Mouse (Mus musculus) stomach, embryonic 15.5 days (tissue): ENCODE data around the gene Cers6. TPM values are rescaled to one million over a fixed set of nuclear protein-coding genes. Genes with fewer than 3 reads are reported as not detected.

Experiments used
- ATAC-seq: fragments of 200-750 bp; cut with Nextera tagmentation; 2 replicates; pipeline ENCODE4 v1.8.0; 2017; ENCODE audit warnings: low read depth, moderate number of reproducible peaks, moderate TSS enrichment; ENCODE audit not compliant: insufficient read depth, low FRiP score
- H3K27ac ChIP-seq: fragments of 300-500 bp; sonication (generic); 2 replicates; pipeline ENCODE4 v1.5.1; 2015; ENCODE audit warnings: mild to moderate bottlenecking, inconsistent platforms
- H3K27me3 ChIP-seq: fragments of 300-500 bp; sonication (generic); replicated peaks from 2 replicates; pipeline ENCODE4 v1.6.1; 2015; ENCODE audit warnings: inconsistent platforms
- H3K36me3 ChIP-seq: fragments of 300-500 bp; sonication (generic); 2 replicates; pipeline ENCODE4 v1.6.1; 2015; ENCODE audit warnings: inconsistent platforms
- H3K4me1 ChIP-seq: fragments of 300-500 bp; sonication (generic); 2 replicates; pipeline ENCODE4 v1.6.1; 2015; ENCODE audit warnings: inconsistent platforms
- H3K4me2 ChIP-seq: fragments of 300-500 bp; sonication (generic); 2 replicates; pipeline ENCODE4 v1.6.1; 2015; ENCODE audit warnings: mild to moderate bottlenecking, inconsistent platforms
- H3K4me3 ChIP-seq: fragments of 300-500 bp; sonication (generic); replicated peaks from 2 replicates; pipeline ENCODE4 v1.5.1; 2015; ENCODE audit warnings: inconsistent platforms
- H3K9ac ChIP-seq: fragments of 300-500 bp; sonication (generic); 2 replicates; pipeline ENCODE4 v1.6.1; 2015; ENCODE audit warnings: inconsistent platforms
- H3K9me3 ChIP-seq: fragments of 300-500 bp; sonication (generic); 2 replicates; pipeline ENCODE4 v1.6.1; 2016; ENCODE audit warnings: inconsistent platforms
- WGBS: fragments of 180-500 bp; shearing (Covaris S2); methylation state at CpG from one replicate; pipeline ENCODE4 v1.1.7; 2015; 5-methylcytosine and 5-hydroxymethylcytosine counted together
- polyA plus RNA-seq: library from polyadenylated mRNA; unstranded; fragments of >200 nt; fragmentation: Nextera tagmentation; extraction: Ambion mirVana; gene quantifications from 2 replicates; pipeline ENCODE4 v1.2.1, GENCODE M21; 2015

Gene Cers6
- polyA plus RNA-seq, 1 experiment from 2014 or later, result 25.7 TPM

- no peak overlapping the region for H3K4me2 ChIP-seq
- no peaks in the 10 kb centered on the region for H3K4me1 ChIP-seq
- H3K36me3 ChIP-seq, result no peaks in the 10 kb centered on the region
- H3K4me3 ChIP-seq, result no peak overlapping the region
- ATAC-seq, result no peak
- WGBS, result 73% methylated on average over 7 of the region's 7 CpGs
- no peaks in the 10 kb centered on the region for H3K27me3 ChIP-seq
- H3K9ac ChIP-seq, result no peak overlapping the region
- no peak overlapping the region for H3K27ac ChIP-seq
- no peaks in the 10 kb centered on the region for H3K9me3 ChIP-seq
These were observed 150.2 kb downstream of the Cers6 start for GRCm38 (mm10) chr2:69011392-69011791.

DNA sequence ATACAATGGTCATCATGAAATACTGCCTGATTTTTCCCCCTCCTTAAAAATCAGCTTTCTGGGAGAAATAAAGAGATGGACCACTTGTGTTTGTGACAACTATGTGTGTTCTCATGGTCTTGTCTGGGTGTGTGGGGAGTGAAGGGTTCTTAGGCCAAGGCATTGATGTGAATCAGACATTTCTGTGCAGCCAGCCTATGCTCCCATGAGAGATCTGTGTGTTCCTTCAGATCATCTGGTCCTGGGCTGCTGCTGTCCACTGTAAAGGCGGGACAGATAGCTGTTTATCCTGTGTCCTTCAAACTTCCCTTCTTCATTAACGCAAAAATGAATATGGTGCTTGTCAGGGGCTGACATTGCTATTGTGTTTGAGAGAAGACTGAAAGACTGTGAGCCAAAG lies 150.6 kb downstream of the Cers6 start:
- 65% methylated on average over 2 of the region's 2 CpGs for WGBS
- Histone ChIP-seq H3K4me3 (no peak overlapping the region), H3K36me3 (no peaks in the 10 kb centered on the region), H3K27me3 (no peaks in the 10 kb centered on the region), H3K9me3 (no peaks in the 10 kb centered on the region), H3K4me1 (no peaks in the 10 kb centered on the region), H3K27ac (no peak overlapping the region), H3K4me2 (no peak overlapping the region), H3K9ac (no peak overlapping the region)
- no peak for ATAC-seq

- Histone ChIP-seq H3K27ac (no peak overlapping the region), H3K27me3 (no peaks in the 10 kb centered on the region), H3K9ac (no peak overlapping the region), H3K4me3 (no peak overlapping the region), H3K36me3 (no peaks in the 10 kb centered on the region), H3K4me1 (no peaks in the 10 kb centered on the region), H3K4me2 (no peak overlapping the region), H3K9me3 (no peaks in the 10 kb centered on the region)
- ATAC-seq, result no peak
- WGBS, result 92% methylated on average over 9 of the region's 9 CpGs
These were observed 153.0 kb downstream of the Cers6 start for GRCm38 (mm10) chr2:69014241-69014640.

- 82% methylated on average over 9 of the region's 9 CpGs for WGBS
- Histone ChIP-seq H3K27ac (no peak overlapping the region), H3K4me3 (no peak overlapping the region), H3K9me3 (no peaks in the 10 kb centered on the region), H3K27me3 (no peaks in the 10 kb centered on the region), H3K4me1 (no peaks in the 10 kb centered on the region), H3K9ac (no peak overlapping the region), H3K4me2 (no peak overlapping the region), H3K36me3 (no peaks in the 10 kb centered on the region)
- ATAC-seq, result no peak
These were observed 154.0 kb downstream of the Cers6 start for GRCm38 (mm10) chr2:69015172-69015724.

GRCm38 (mm10) chr2:69015822-69016221 lies 154.6 kb downstream of the Cers6 start:
- ATAC-seq, result no peak
- Histone ChIP-seq H3K4me1 (no peaks in the 10 kb centered on the region), H3K4me2 (no peak overlapping the region), H3K27me3 (no peaks in the 10 kb centered on the region), H3K9ac (no peak overlapping the region), H3K4me3 (no peak overlapping the region), H3K9me3 (no peaks in the 10 kb centered on the region), H3K27ac (no peak overlapping the region), H3K36me3 (no peaks in the 10 kb centered on the region)
- 77% methylated on average over 5 of the region's 5 CpGs for WGBS

DNA sequence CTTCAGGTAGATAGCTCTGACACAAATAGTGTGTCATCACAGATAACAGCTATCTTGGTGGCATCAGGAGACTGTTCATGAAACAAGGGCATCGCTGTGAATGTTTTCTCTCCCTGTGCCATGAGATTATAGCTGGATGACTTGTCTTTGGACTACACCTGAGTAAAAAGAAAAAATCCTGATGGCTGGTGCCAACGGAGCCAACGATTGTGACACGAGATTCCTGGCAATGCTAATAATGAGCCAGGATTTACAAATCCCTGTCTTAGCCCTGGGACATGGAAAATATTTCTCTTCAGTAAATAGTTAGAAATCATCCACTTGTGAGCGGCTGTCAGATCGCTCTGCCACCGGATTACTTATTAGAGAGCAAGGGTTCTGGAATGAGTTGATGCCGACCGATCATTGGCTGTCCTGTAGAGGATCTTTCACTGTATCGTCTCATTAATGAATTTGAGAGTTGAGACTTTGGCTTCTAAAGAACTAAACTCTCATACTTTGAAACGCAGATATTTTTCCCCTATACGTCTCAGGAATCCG lies 157.9 kb downstream of the Cers6 start:
- Histone ChIP-seq H3K4me2 (no peak overlapping the region), H3K4me1 (no peaks in the 10 kb centered on the region), H3K9ac (no peak overlapping the region), H3K4me3 (no peak overlapping the region), H3K27me3 (no peaks in the 10 kb centered on the region), H3K36me3 (no peaks in the 10 kb centered on the region), H3K9me3 (no peaks in the 10 kb centered on the region), H3K27ac (no peak overlapping the region)
- ATAC-seq, result no peak
- WGBS, result 86% methylated on average over 13 of the region's 13 CpGs

DNA sequence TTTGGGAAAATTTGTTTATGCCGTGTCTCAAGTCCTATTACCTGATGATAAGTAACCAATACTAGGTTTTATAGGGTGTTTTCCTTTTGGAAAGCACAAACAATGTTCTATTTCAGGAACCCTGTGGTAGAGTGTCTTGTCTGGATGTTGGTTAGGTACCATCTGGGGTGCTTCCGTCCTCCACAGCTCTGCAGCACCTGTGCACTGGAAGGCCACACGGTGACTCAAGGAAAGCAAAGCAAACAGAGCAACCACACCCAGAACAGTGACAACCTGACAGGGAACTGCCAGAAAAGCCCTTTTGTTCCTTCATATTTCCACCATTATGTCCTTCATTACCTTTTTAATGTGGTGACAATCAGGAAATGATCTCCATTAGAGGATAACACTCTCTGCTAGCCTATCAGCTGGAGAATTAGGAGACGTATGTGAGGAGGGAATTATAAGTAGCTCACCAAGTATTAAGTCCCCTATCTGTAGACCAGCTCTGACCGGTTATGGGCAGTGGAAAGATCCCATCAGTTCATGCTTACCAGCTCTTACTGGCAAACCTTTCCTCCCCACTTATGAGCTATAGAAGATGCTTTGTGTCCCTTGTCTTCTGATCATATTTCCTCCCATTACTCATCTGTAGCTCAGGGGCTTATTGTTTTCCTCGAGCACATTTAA lies 158.7 kb downstream of the Cers6 start:
- H3K27me3 ChIP-seq, result no peaks in the 10 kb centered on the region
- WGBS, result 57% methylated on average over 6 of the region's 6 CpGs
- no peaks in the 10 kb centered on the region for H3K9me3 ChIP-seq
- H3K4me3 ChIP-seq, result no peak overlapping the region
- no peak overlapping the region for H3K27ac ChIP-seq
- H3K4me2 ChIP-seq, result no peak overlapping the region
- H3K9ac ChIP-seq, result no peak overlapping the region
- no peak for ATAC-seq
- no peaks in the 10 kb centered on the region for H3K36me3 ChIP-seq
- H3K4me1 ChIP-seq, result no peaks in the 10 kb centered on the region

- Histone ChIP-seq H3K9ac (no peak overlapping the region), H3K4me2 (no peak overlapping the region), H3K27me3 (no peaks in the 10 kb centered on the region), H3K4me3 (no peak overlapping the region), H3K9me3 (no peaks in the 10 kb centered on the region), H3K27ac (no peak overlapping the region), H3K36me3 (no peaks in the 10 kb centered on the region), H3K4me1 (no peaks in the 10 kb centered on the region)
- 79% methylated on average over 4 of the region's 4 CpGs for WGBS
- ATAC-seq, result no peak
These were observed 159.5 kb downstream of the Cers6 start for GRCm38 (mm10) chr2:69020636-69021310.

- H3K4me2 ChIP-seq, result no peak overlapping the region
- no peak overlapping the region for H3K9ac ChIP-seq
- no peaks in the 10 kb centered on the region for H3K4me1 ChIP-seq
- ATAC-seq, result no peak
- H3K27me3 ChIP-seq, result no peaks in the 10 kb centered on the region
- H3K27ac ChIP-seq, result no peak overlapping the region
- 46% methylated on average over 4 of the region's 4 CpGs for WGBS
- no peaks in the 10 kb centered on the region for H3K36me3 ChIP-seq
- H3K9me3 ChIP-seq, result no peaks in the 10 kb centered on the region
- no peak overlapping the region for H3K4me3 ChIP-seq
These were observed 160.3 kb downstream of the Cers6 start for GRCm38 (mm10) chr2:69021516-69021915.

- 75% methylated on average over 2 of the region's 2 CpGs for WGBS
- no peak overlapping the region for H3K9ac ChIP-seq
- ATAC-seq, result no peak
- no peaks in the 10 kb centered on the region for H3K4me1 ChIP-seq
- H3K9me3 ChIP-seq, result no peaks in the 10 kb centered on the region
- no peaks in the 10 kb centered on the region for H3K36me3 ChIP-seq
- H3K27ac ChIP-seq, result no peak overlapping the region
- no peak overlapping the region for H3K4me3 ChIP-seq
- H3K27me3 ChIP-seq, result no peaks in the 10 kb centered on the region
- no peak overlapping the region for H3K4me2 ChIP-seq
These were observed 163.6 kb downstream of the Cers6 start for GRCm38 (mm10) chr2:69024856-69025255.

DNA sequence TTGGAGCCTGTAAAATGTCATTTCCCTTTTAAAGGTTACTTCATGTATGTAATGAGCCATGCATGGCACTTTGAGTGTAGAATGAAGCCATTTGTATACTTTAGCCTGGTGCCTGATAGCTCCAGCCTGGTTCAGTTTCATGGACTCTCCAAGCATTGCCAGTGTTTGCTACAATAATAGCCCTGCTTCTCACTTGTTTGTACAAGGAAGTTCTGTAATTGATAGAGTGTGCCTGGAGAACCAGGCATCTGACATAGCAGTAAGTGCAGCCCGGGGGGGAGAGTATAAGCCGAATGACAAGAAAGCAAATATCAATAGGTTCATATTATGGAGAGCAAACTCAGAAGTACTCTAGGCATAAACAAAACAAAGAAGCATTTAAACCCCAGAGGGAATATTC lies 171.3 kb downstream of the Cers6 start:
- H3K4me2 ChIP-seq, result no peak overlapping the region
- H3K36me3 ChIP-seq, result no peaks in the 10 kb centered on the region
- no peaks in the 10 kb centered on the region for H3K9me3 ChIP-seq
- 34% methylated on average over 2 of the region's 2 CpGs for WGBS
- H3K9ac ChIP-seq, result no peak overlapping the region
- no peaks in the 10 kb centered on the region for H3K27me3 ChIP-seq
- no peak for ATAC-seq
- H3K4me3 ChIP-seq, result no peak overlapping the region
- no peak overlapping the region for H3K27ac ChIP-seq
- no peaks in the 10 kb centered on the region for H3K4me1 ChIP-seq

GRCm38 (mm10) chr2:69035457-69035856 lies 174.2 kb downstream of the Cers6 start:
- H3K4me1 ChIP-seq, result no peaks in the 10 kb centered on the region
- WGBS, result 43% methylated on average over 4 of the region's 4 CpGs
- H3K4me2 ChIP-seq, result no peak overlapping the region
- H3K27ac ChIP-seq, result no peak overlapping the region
- no peaks in the 10 kb centered on the region for H3K9me3 ChIP-seq
- no peaks in the 10 kb centered on the region for H3K27me3 ChIP-seq
- no peak overlapping the region for H3K4me3 ChIP-seq
- no peak overlapping the region for H3K9ac ChIP-seq
- H3K36me3 ChIP-seq, result no peaks in the 10 kb centered on the region
- no peak for ATAC-seq
